Mouse (Mus musculus): Measurements from ENCODE around the gene Pde4dip. TPM values are rescaled to one million over a fixed set of nuclear protein-coding genes. Genes with fewer than 3 reads are reported as not detected.

The Pde4dip gene
- polyA plus RNA-seq, 1 experiment from 2014 or later = 50.7 TPM

- Histone ChIP-seq H3K4me3 (no peak overlapping the region), H3K36me3 (no peaks in the 10 kb centered on the region), H3K27me3 (peaks cover 34% of the 10 kb centered on the region), H3K9me3 (replicated peaks) (no peaks in the 10 kb centered on the region), H3K4me2 (replicated peaks) (no peak overlapping the region), H3K27ac (no peak overlapping the region), H3K9ac (no peak overlapping the region), H3K4me1 (peaks cover 11% of the 10 kb centered on the region)
- WGBS = 64% methylated on average over 6 of the region's 6 CpGs
- no peak for ATAC-seq (ENCODE audit: low FRiP score)
Measured at GRCm38 (mm10) chr3:97890205-97890604, 1.7 kb upstream of the Pde4dip start.

GRCm38 (mm10) chr3:97887785-97888167 lies 731 bp downstream of the Pde4dip start:
- no peak for ATAC-seq (ENCODE audit: low FRiP score)
- no peaks in the 10 kb centered on the region for H3K9me3 ChIP-seq (replicated peaks)
- peaks cover 11% of the 10 kb centered on the region for H3K4me1 ChIP-seq
- H3K36me3 ChIP-seq = no peaks in the 10 kb centered on the region
- peak overlapping the region; percentile 53 for H3K4me3 ChIP-seq
- peaks cover 34% of the 10 kb centered on the region for H3K27me3 ChIP-seq
- 57% methylated on average over 5 of the region's 5 CpGs for WGBS
- peak overlapping the region; percentile 92 for H3K4me2 ChIP-seq (replicated peaks)
- H3K9ac ChIP-seq = peak overlapping the region; percentile 72; the same call in 1 of the 2 replicates
- H3K27ac ChIP-seq = no peak overlapping the region

GRCm38 (mm10) chr3:97881576-97881975 lies 6.9 kb downstream of the Pde4dip start:
- no peaks in the 10 kb centered on the region for H3K9me3 ChIP-seq (replicated peaks)
- WGBS = 93% methylated on average over 5 of the region's 5 CpGs

GRCm38 (mm10) chr3:97879222-97879621 lies 9.3 kb downstream of the Pde4dip start:
- H3K4me3 ChIP-seq = no peak overlapping the region
- WGBS = 17% methylated on average over 5 of the region's 5 CpGs
- peaks cover 6% of the 10 kb centered on the region for H3K4me1 ChIP-seq
- H3K27me3 ChIP-seq = no peaks in the 10 kb centered on the region
- no peak for ATAC-seq (ENCODE audit: low FRiP score)
- H3K36me3 ChIP-seq = no peaks in the 10 kb centered on the region
- no peak overlapping the region for H3K9ac ChIP-seq
- H3K27ac ChIP-seq = no peak overlapping the region
- H3K9me3 ChIP-seq (replicated peaks) = no peaks in the 10 kb centered on the region
- H3K4me2 ChIP-seq (replicated peaks) = no peak overlapping the region

More at GRCm38 (mm10) chr3:97881576-97881975, 6.9 kb downstream of the Pde4dip start:
- Histone ChIP-seq H3K4me2 (replicated peaks) (no peak overlapping the region), H3K9ac (no peak overlapping the region), H3K4me1 (0 out of 2 replicates have a peak, but pooled peaks cover under 1% of the 10 kb centered on the region), H3K27ac (no peak overlapping the region), H3K27me3 (no peaks in the 10 kb centered on the region), H3K36me3 (no peaks in the 10 kb centered on the region), H3K4me3 (no peak overlapping the region)
- ATAC-seq (ENCODE audit: low FRiP score) = no peak

- Histone ChIP-seq H3K4me2 (replicated peaks) (no peak overlapping the region), H3K27ac (no peak overlapping the region), H3K27me3 (no peaks in the 10 kb centered on the region), H3K36me3 (no peaks in the 10 kb centered on the region), H3K9ac (no peak overlapping the region), H3K4me3 (no peak overlapping the region), H3K9me3 (replicated peaks) (no peaks in the 10 kb centered on the region), H3K4me1 (peaks cover 6% of the 10 kb centered on the region)
- WGBS = 24% methylated on average over 8 of the region's 8 CpGs
- ATAC-seq (ENCODE audit: low FRiP score) = no peak
Measured at GRCm38 (mm10) chr3:97876259-97876658, 12.2 kb downstream of the Pde4dip start.

- no peak overlapping the region for H3K4me3 ChIP-seq
- no peak overlapping the region for H3K4me2 ChIP-seq (replicated peaks)
- no peaks in the 10 kb centered on the region for H3K9me3 ChIP-seq (replicated peaks)
- WGBS = 21% methylated on average over 5 of the region's 5 CpGs
- H3K27ac ChIP-seq = no peak overlapping the region
- H3K36me3 ChIP-seq = no peaks in the 10 kb centered on the region
- H3K4me1 ChIP-seq = peaks cover 6% of the 10 kb centered on the region
- no peaks in the 10 kb centered on the region for H3K27me3 ChIP-seq
- no peak overlapping the region for H3K9ac ChIP-seq
- no peak for ATAC-seq (ENCODE audit: low FRiP score)
Measured at GRCm38 (mm10) chr3:97874777-97875176, 13.7 kb downstream of the Pde4dip start.

GRCm38 (mm10) chr3:97869730-97870129 lies 18.8 kb downstream of the Pde4dip start:
- Histone ChIP-seq H3K9ac (no peak overlapping the region), H3K9me3 (replicated peaks) (no peaks in the 10 kb centered on the region), H3K4me3 (no peak overlapping the region), H3K27ac (no peak overlapping the region), H3K36me3 (no peaks in the 10 kb centered on the region), H3K4me1 (peaks cover 10% of the 10 kb centered on the region), H3K27me3 (peaks cover 36% of the 10 kb centered on the region), H3K4me2 (replicated peaks) (no peak overlapping the region)
- ATAC-seq (ENCODE audit: low FRiP score) = no peak
- 81% methylated on average over 4 of the region's 4 CpGs for WGBS

GRCm38 (mm10) chr3:97868733-97869132 lies 19.8 kb downstream of the Pde4dip start:
- no peak overlapping the region for H3K9ac ChIP-seq
- no peak overlapping the region for H3K27ac ChIP-seq
- no peak for ATAC-seq (ENCODE audit: low FRiP score)
- H3K27me3 ChIP-seq = peaks cover 36% of the 10 kb centered on the region
- WGBS = 51% methylated on average over 5 of the region's 5 CpGs
- H3K9me3 ChIP-seq (replicated peaks) = no peaks in the 10 kb centered on the region
- no peak overlapping the region for H3K4me2 ChIP-seq (replicated peaks)
- no peaks in the 10 kb centered on the region for H3K36me3 ChIP-seq
- H3K4me3 ChIP-seq = no peak overlapping the region
- H3K4me1 ChIP-seq = peaks cover 10% of the 10 kb centered on the region

- Histone ChIP-seq H3K4me3 (peak overlapping the region; percentile 51), H3K36me3 (no peaks in the 10 kb centered on the region), H3K27ac (no peak overlapping the region), H3K4me1 (peaks cover 10% of the 10 kb centered on the region), H3K9me3 (replicated peaks) (no peaks in the 10 kb centered on the region), H3K27me3 (peaks cover 36% of the 10 kb centered on the region), H3K9ac (peak overlapping the region; percentile 68), H3K4me2 (replicated peaks) (peak overlapping the region; percentile 87)
- WGBS = 4% methylated on average over 42 of the region's 42 CpGs
- peak; percentile 92 for ATAC-seq (ENCODE audit: low FRiP score)
Measured at GRCm38 (mm10) chr3:97868024-97868689, 20.4 kb downstream of the Pde4dip start.

- Histone ChIP-seq H3K4me1 (peaks cover 10% of the 10 kb centered on the region), H3K9me3 (replicated peaks) (no peaks in the 10 kb centered on the region), H3K27me3 (peaks cover 36% of the 10 kb centered on the region), H3K4me2 (replicated peaks) (peak overlapping the region; percentile 87), H3K36me3 (no peaks in the 10 kb centered on the region), H3K4me3 (peak overlapping the region; percentile 51), H3K27ac (no peak overlapping the region), H3K9ac (peak overlapping the region; percentile 68)
- ATAC-seq (ENCODE audit: low FRiP score) = peak; percentile 70
- 2% methylated on average over 28 of the region's 28 CpGs for WGBS
Measured at GRCm38 (mm10) chr3:97867221-97868023, 21.1 kb downstream of the Pde4dip start.

GRCm38 (mm10) chr3:97866696-97867095 lies 21.8 kb downstream of the Pde4dip start:
- Histone ChIP-seq H3K9me3 (replicated peaks) (no peaks in the 10 kb centered on the region), H3K4me1 (peaks cover 10% of the 10 kb centered on the region), H3K4me2 (replicated peaks) (peak overlapping the region; percentile 87), H3K4me3 (0 out of 2 replicates have a peak overlapping the region, but pooled peaks have one; percentile 51), H3K36me3 (no peaks in the 10 kb centered on the region), H3K9ac (no peak overlapping the region), H3K27me3 (peaks cover 36% of the 10 kb centered on the region), H3K27ac (no peak overlapping the region)
- 64% methylated on average over 4 of the region's 4 CpGs for WGBS
- ATAC-seq (ENCODE audit: low FRiP score) = no peak

GRCm38 (mm10) chr3:97860820-97861451 lies 27.6 kb downstream of the Pde4dip start:
- H3K9me3 ChIP-seq (replicated peaks) = no peaks in the 10 kb centered on the region
- H3K4me1 ChIP-seq = no peaks in the 10 kb centered on the region
- H3K9ac ChIP-seq = no peak overlapping the region
- no peak overlapping the region for H3K4me2 ChIP-seq (replicated peaks)
- ATAC-seq (ENCODE audit: low FRiP score) = no peak
- no peaks in the 10 kb centered on the region for H3K36me3 ChIP-seq
- H3K4me3 ChIP-seq = no peak overlapping the region
- H3K27me3 ChIP-seq = peaks cover 2% of the 10 kb centered on the region; the same call in 1 of the 2 replicates
- no peak overlapping the region for H3K27ac ChIP-seq
- 94% methylated on average over 7 of the region's 7 CpGs for WGBS

All from hindbrain, embryonic 12.5 days (tissue).